Mouse (Mus musculus) limb, embryonic 13.5 days (tissue): ENCODE results near the gene Klf16. TPM values are rescaled to one million over a fixed set of nuclear protein-coding genes. Genes with fewer than 3 reads are reported as not detected.
"Not testable (repeated sequence)": the region's sequence is repeated elsewhere in the genome, so short reads cannot be mapped to it uniquely, and the experiment has no call there.

Source experiments
- ATAC-seq: fragments of 200-750 bp; cut with Nextera tagmentation; 2 replicates; pipeline ENCODE4 v1.8.0; 2017; ENCODE audit warnings: low read depth, moderate number of reproducible peaks, moderate TSS enrichment; ENCODE audit not compliant: low FRiP score
- H3K27ac ChIP-seq: fragments of 300-500 bp; sonication (generic); 2 replicates; pipeline ENCODE4 v1.5.1; 2015; ENCODE audit warnings: inconsistent platforms, mild to moderate bottlenecking, moderate library complexity
- H3K27me3 ChIP-seq: fragments of 300-500 bp; sonication (generic); 2 replicates; pipeline ENCODE4 v1.6.1; 2015; ENCODE audit warnings: mild to moderate bottlenecking, inconsistent platforms
- H3K36me3 ChIP-seq: fragments of 300-500 bp; sonication (generic); 2 replicates; pipeline ENCODE4 v1.6.1; 2015; ENCODE audit warnings: inconsistent platforms, mild to moderate bottlenecking, moderate library complexity
- H3K4me1 ChIP-seq: fragments of 300-500 bp; sonication (generic); 2 replicates; pipeline ENCODE4 v1.6.1; 2015; ENCODE audit warnings: inconsistent platforms
- H3K4me2 ChIP-seq: fragments of 300-500 bp; sonication (generic); replicated peaks from 2 replicates; pipeline ENCODE4 v1.6.1; 2015; ENCODE audit warnings: inconsistent platforms, mild to moderate bottlenecking, moderate library complexity
- H3K4me3 ChIP-seq: fragments of 300-500 bp; sonication (generic); 2 replicates; pipeline ENCODE4 v1.5.1; 2015; ENCODE audit warnings: moderate library complexity, mild to moderate bottlenecking, inconsistent platforms
- H3K9ac ChIP-seq: fragments of 300-500 bp; sonication (generic); 2 replicates; pipeline ENCODE4 v1.6.1; 2015; ENCODE audit warnings: mild to moderate bottlenecking, inconsistent platforms
- H3K9me3 ChIP-seq: fragments of 300-500 bp; sonication (generic); 2 replicates; pipeline ENCODE4 v1.6.1; 2016; ENCODE audit warnings: inconsistent platforms
- WGBS: fragments of 180-500 bp; shearing (Covaris S2); methylation state at CpG from one replicate; pipeline ENCODE4 v1.1.7; 2015; 5-methylcytosine and 5-hydroxymethylcytosine counted together
- polyA plus RNA-seq: library from polyadenylated mRNA; unstranded; fragments of >200 nt; fragmentation: Nextera tagmentation; extraction: Ambion mirVana; gene quantifications from 2 replicates; pipeline ENCODE4 v1.2.1, GENCODE M21; 2015

Klf16 gene
- polyA plus RNA-seq, 1 experiment from 2014 or later, result 9.3 TPM

- H3K36me3 ChIP-seq, result peaks cover 66% of the 10 kb centered on the region
- H3K4me1 ChIP-seq, result no peaks in the 10 kb centered on the region
- no peak for ATAC-seq
- no peak overlapping the region for H3K27ac ChIP-seq
- H3K9me3 ChIP-seq, result no peaks in the 10 kb centered on the region
- H3K4me2 ChIP-seq, result no peak overlapping the region
- no peaks in the 10 kb centered on the region for H3K27me3 ChIP-seq
- no peak overlapping the region for H3K4me3 ChIP-seq
- no peak overlapping the region for H3K9ac ChIP-seq
- WGBS, result 83% methylated on average over 6 of the region's 6 CpGs
Observed at GRCm38 (mm10) chr10:80614351-80614750, 37.2 kb upstream of the Klf16 start.

GRCm38 (mm10) chr10:80613821-80614220 is 36.7 kb upstream of the Klf16 start:
- no peak overlapping the region for H3K4me3 ChIP-seq
- H3K9me3 ChIP-seq, result no peaks in the 10 kb centered on the region
- no peak overlapping the region for H3K27ac ChIP-seq
- no peaks in the 10 kb centered on the region for H3K4me1 ChIP-seq
- no peak overlapping the region for H3K4me2 ChIP-seq
- no peak overlapping the region for H3K9ac ChIP-seq
- peaks cover 71% of the 10 kb centered on the region for H3K36me3 ChIP-seq
- 82% methylated on average over 3 of the region's 3 CpGs for whole genome bisulfite sequencing
- no peak for ATAC-seq
- no peaks in the 10 kb centered on the region for H3K27me3 ChIP-seq

GRCm38 (mm10) chr10:80611905-80612304 is 34.8 kb upstream of the Klf16 start:
- ATAC-seq, result no peak
- no peak overlapping the region for H3K4me3 ChIP-seq
- 95% methylated on average over 3 of the region's 3 CpGs for WGBS
- H3K4me1 ChIP-seq, result no peaks in the 10 kb centered on the region
- H3K36me3 ChIP-seq, result peaks cover 90% of the 10 kb centered on the region
- H3K9me3 ChIP-seq, result no peaks in the 10 kb centered on the region
- H3K27ac ChIP-seq, result no peak overlapping the region
- H3K4me2 ChIP-seq, result no peak overlapping the region
- H3K27me3 ChIP-seq, result no peaks in the 10 kb centered on the region
- no peak overlapping the region for H3K9ac ChIP-seq

GRCm38 (mm10) chr10:80611024-80611423 is 33.9 kb upstream of the Klf16 start:
- no peak overlapping the region for H3K4me3 ChIP-seq
- H3K9ac ChIP-seq, result no peak overlapping the region
- WGBS, result 77% methylated on average over 4 of the region's 4 CpGs
- H3K27ac ChIP-seq, result no peak overlapping the region
- peaks cover 97% of the 10 kb centered on the region for H3K36me3 ChIP-seq
- no peaks in the 10 kb centered on the region for H3K27me3 ChIP-seq
- no peak overlapping the region for H3K4me2 ChIP-seq
- H3K4me1 ChIP-seq, result no peaks in the 10 kb centered on the region
- no peaks in the 10 kb centered on the region for H3K9me3 ChIP-seq
- no peak for ATAC-seq

GRCm38 (mm10) chr10:80610116-80610785 is 33.1 kb upstream of the Klf16 start:
- H3K36me3 ChIP-seq, result peaks cover 92% of the 10 kb centered on the region
- H3K4me2 ChIP-seq, result no peak overlapping the region
- no peak overlapping the region for H3K4me3 ChIP-seq
- H3K4me1 ChIP-seq, result no peaks in the 10 kb centered on the region
- H3K27me3 ChIP-seq, result no peaks in the 10 kb centered on the region
- ATAC-seq, result no peak
- no peaks in the 10 kb centered on the region for H3K9me3 ChIP-seq
- WGBS, result 93% methylated on average over 9 of the region's 9 CpGs
- H3K27ac ChIP-seq, result no peak overlapping the region
- H3K9ac ChIP-seq, result no peak overlapping the region

GRCm38 (mm10) chr10:80609269-80609924 is 32.3 kb upstream of the Klf16 start:
- WGBS, result 91% methylated on average over 10 of the region's 10 CpGs
- peaks cover 83% of the 10 kb centered on the region for H3K36me3 ChIP-seq

GRCm38 (mm10) chr10:80608435-80608834 is 31.3 kb upstream of the Klf16 start:
- Histone ChIP-seq H3K4me1 (peaks cover 12% of the 10 kb centered on the region), H3K27ac (no peak overlapping the region), H3K27me3 (no peaks in the 10 kb centered on the region), H3K4me3 (no peak overlapping the region), H3K9me3 (no peaks in the 10 kb centered on the region), H3K36me3 (peaks cover 74% of the 10 kb centered on the region), H3K9ac (peak overlapping the region; percentile 10; the same call in 1 of the 2 replicates), H3K4me2 (no peak overlapping the region)
- 93% methylated on average over 3 of the region's 3 CpGs for WGBS
- no peak for ATAC-seq

More at GRCm38 (mm10) chr10:80609269-80609924, 32.3 kb upstream of the Klf16 start:
- no peaks in the 10 kb centered on the region for H3K9me3 ChIP-seq
- no peak overlapping the region for H3K4me2 ChIP-seq
- no peak for ATAC-seq
- peaks cover 2% of the 10 kb centered on the region; the same call in 1 of the 2 replicates for H3K4me1 ChIP-seq
- H3K27ac ChIP-seq, result no peak overlapping the region
- H3K27me3 ChIP-seq, result no peaks in the 10 kb centered on the region
- H3K9ac ChIP-seq, result peak overlapping the region; percentile 10; the same call in 1 of the 2 replicates
- no peak overlapping the region for H3K4me3 ChIP-seq

- no peak for ATAC-seq
- WGBS, result 96% methylated on average over 34 of the region's 34 CpGs
- H3K4me2 ChIP-seq, result no peak overlapping the region
- no peak overlapping the region for H3K4me3 ChIP-seq
- no peaks in the 10 kb centered on the region for H3K9me3 ChIP-seq
- no peak overlapping the region for H3K9ac ChIP-seq
- H3K36me3 ChIP-seq, result peaks cover 60% of the 10 kb centered on the region
- H3K4me1 ChIP-seq, result peaks cover 18% of the 10 kb centered on the region
- H3K27me3 ChIP-seq, result no peaks in the 10 kb centered on the region
- H3K27ac ChIP-seq, result no peak overlapping the region
Observed at GRCm38 (mm10) chr10:80606737-80607350, 29.7 kb upstream of the Klf16 start.

- 92% methylated on average over 23 of the region's 23 CpGs for WGBS
Observed at GRCm38 (mm10) chr10:80606306-80606705, 29.2 kb upstream of the Klf16 start.

GRCm38 (mm10) chr10:80605721-80606120 is 28.6 kb upstream of the Klf16 start, which contains the start of gene Gm49322:
Gene Gm49322, plus strand, starts transcription at chr10:80606021.
- ATAC-seq, H3K9ac ChIP-seq, H3K9me3 ChIP-seq, H3K27me3 ChIP-seq, H3K4me2 ChIP-seq, H3K4me3 ChIP-seq, H3K27ac ChIP-seq: not testable (repeated sequence)
- peaks cover 18% of the 10 kb centered on the region for H3K4me1 ChIP-seq
- H3K36me3 ChIP-seq, result peaks cover 50% of the 10 kb centered on the region
- 88% methylated on average over 4 of the region's 4 CpGs for WGBS

More at GRCm38 (mm10) chr10:80606306-80606705, 29.2 kb upstream of the Klf16 start:
- peaks cover 55% of the 10 kb centered on the region for H3K36me3 ChIP-seq
- H3K4me2 ChIP-seq, result no peak overlapping the region
- H3K27me3 ChIP-seq, result no peaks in the 10 kb centered on the region
- no peaks in the 10 kb centered on the region for H3K9me3 ChIP-seq
- H3K9ac ChIP-seq, result no peak overlapping the region
- H3K4me3 ChIP-seq, result no peak overlapping the region
- no peak overlapping the region for H3K27ac ChIP-seq
- H3K4me1 ChIP-seq, result peaks cover 18% of the 10 kb centered on the region
- ATAC-seq, result no peak

- no peaks in the 10 kb centered on the region for H3K27me3 ChIP-seq
- 81% methylated on average over 2 of the region's 2 CpGs for WGBS
- peaks cover 18% of the 10 kb centered on the region for H3K4me1 ChIP-seq
- H3K36me3 ChIP-seq, result peaks cover 43% of the 10 kb centered on the region
- no peak for ATAC-seq
- H3K4me3 ChIP-seq, result no peak overlapping the region
- no peak overlapping the region for H3K27ac ChIP-seq
- H3K9me3 ChIP-seq, result no peaks in the 10 kb centered on the region
- H3K4me2 ChIP-seq, result no peak overlapping the region
- no peak overlapping the region for H3K9ac ChIP-seq
Observed at GRCm38 (mm10) chr10:80604988-80605387, 27.9 kb upstream of the Klf16 start.

GRCm38 (mm10) chr10:80604001-80604509 is 26.9 kb upstream of the Klf16 start:
- ATAC-seq, result no peak
- peaks cover 34% of the 10 kb centered on the region for H3K36me3 ChIP-seq
- peak overlapping the region; percentile 71 for H3K4me3 ChIP-seq
- no peak overlapping the region for H3K27ac ChIP-seq
- H3K4me1 ChIP-seq, result peaks cover 18% of the 10 kb centered on the region
- H3K9me3 ChIP-seq, result no peaks in the 10 kb centered on the region
- H3K9ac ChIP-seq, result peak overlapping the region; percentile 77
- H3K4me2 ChIP-seq, result peak overlapping the region; percentile 96
- 93% methylated on average over 7 of the region's 7 CpGs for WGBS
- no peaks in the 10 kb centered on the region for H3K27me3 ChIP-seq
